Comparison of ENCODE assay signal across 17 mouse cellular contexts in the genomic region with DNA sequence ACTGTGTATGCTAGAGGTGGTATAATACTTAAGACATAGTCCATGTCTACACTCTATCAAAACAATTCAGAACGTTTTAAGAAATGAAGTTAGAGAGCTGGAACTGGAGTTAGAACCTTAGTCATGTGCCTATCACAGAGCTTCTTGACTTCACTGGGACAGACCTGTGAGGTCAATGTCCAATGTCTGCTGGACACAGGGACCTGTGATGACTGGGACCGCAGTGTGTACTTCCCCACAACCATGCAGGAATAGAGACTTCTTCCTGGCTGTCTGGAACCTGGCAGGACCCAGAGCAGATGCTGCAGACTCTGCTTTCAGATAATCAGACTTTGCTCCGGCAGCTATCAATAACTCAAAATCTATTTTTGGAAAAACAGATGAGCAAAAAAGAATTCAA.
"Had no signal": no experiment of that assay in that cellular context is flagged by ENCODE, and none has a peak within 500 bp of the region (broad histone marks: within the 10 kb centered on the region; RNA-seq: fewer than 3 reads in every experiment).

No protein-coding gene starts in this region.

- DNase-seq: lung, adult 2 months; lung, postnatal 14 days; lung, postnatal 36 days; right cerebral cortex, postnatal 14 days; thymus, adult 2 months; thymus, postnatal 25 days; thymus, postnatal 4 days had no signal

- H3K9ac ChIP-seq: lung, embryonic 15.5 days; midbrain, embryonic 13.5 days; midbrain, embryonic 15.5 days; neural tube, embryonic 12.5 days; stomach, embryonic 15.5 days had no signal

- H3K27me3 ChIP-seq: lung, embryonic 15.5 days; megakaryocyte, embryonic 14.5 days; midbrain, embryonic 13.5 days; midbrain, embryonic 15.5 days; neural tube, embryonic 12.5 days; stomach, embryonic 15.5 days had no signal

- H3K4me1 ChIP-seq: lung, embryonic 15.5 days; megakaryocyte, embryonic 14.5 days; neural tube, embryonic 12.5 days; stomach, embryonic 15.5 days had no signal

- H3K9me3 ChIP-seq: lung, embryonic 15.5 days; megakaryocyte, embryonic 14.5 days; midbrain, embryonic 13.5 days; midbrain, embryonic 15.5 days; neural tube, embryonic 12.5 days; stomach, embryonic 15.5 days had no signal

- H3K36me3 ChIP-seq: midbrain, embryonic 15.5 days had no signal

- H3K4me2 ChIP-seq: lung, embryonic 15.5 days; midbrain, embryonic 11.5 days; midbrain, embryonic 13.5 days; neural tube, embryonic 12.5 days; stomach, embryonic 15.5 days had no signal

- ATAC-seq: lung, postnatal 0 days had no signal

- H3K4me3 ChIP-seq: lung, embryonic 15.5 days; megakaryocyte, embryonic 14.5 days; midbrain, embryonic 13.5 days; midbrain, embryonic 15.5 days; neural tube, embryonic 12.5 days; stomach, embryonic 15.5 days had no signal

- H3K27ac ChIP-seq: lung, embryonic 15.5 days; macrophage; midbrain, embryonic 13.5 days; midbrain, embryonic 15.5 days; neural tube, embryonic 12.5 days; stomach, embryonic 15.5 days; stomach, postnatal 0 days had no signal
